Mouse (Mus musculus): ENCODE data around the gene Adcy5. TPM values are rescaled to one million over a fixed set of nuclear protein-coding genes. Genes with fewer than 3 reads are reported as not detected.

The Adcy5 gene
- polyA plus RNA-seq, 2 experiments: 0.10 to 0.32 TPM

- Histone ChIP-seq H3K4me1 (replicated peaks; ENCODE audit: control insufficient read depth in 2 of 2, insufficient read depth in 2 of 2, low read length in 1 of 2) (no peaks in the 10 kb centered on the region), H3K9me3 (ENCODE audit: control insufficient read depth, low read length) (no peaks in the 10 kb centered on the region), H3K9ac (replicated peaks) (no peak overlapping the region), H3K27me3 (ENCODE audit: control insufficient read depth, insufficient read depth, low read length) (no peaks in the 10 kb centered on the region; the same call in 1 of the 2 replicates), H3K4me2 (ENCODE audit: low read depth) (no peak overlapping the region), H3K36me3 (replicated peaks; ENCODE audit: control insufficient read depth, insufficient read depth, low read depth) (no peaks in the 10 kb centered on the region), H3K4me3 (ENCODE audit: insufficient read depth in 1 of 2, low read depth in 2 of 2, low read length in 2 of 2) (no peak overlapping the region), H3K27ac (no peak overlapping the region)
- WGBS (ENCODE audit: insufficient replicate concordance): 59% methylated on average over 6 of the region's 6 CpGs
- ATAC-seq (ENCODE audit: insufficient read depth) (no peak), DNase-seq (ENCODE audit: low read depth in 3 of 3, low spot score in 3 of 3) (no peak)
- TF ChIP-seq CTCF (IDR thresholded peaks at IDR 0.05; ENCODE audit: low read depth) (no peak), EP300 (IDR thresholded peaks at IDR 0.05; ENCODE audit: low read depth) (no peak)
Observed at GRCm38 (mm10) chr16:35278166-35278565, 123.5 kb downstream of the Adcy5 start.

- no peak overlapping the region for H3K4me3 ChIP-seq (ENCODE audit: insufficient read depth in 1 of 2, low read depth in 2 of 2, low read length in 2 of 2)
- no peak overlapping the region for H3K4me2 ChIP-seq (ENCODE audit: low read depth)
Observed at GRCm38 (mm10) chr16:35282456-35282855, 127.8 kb downstream of the Adcy5 start.

DNA sequence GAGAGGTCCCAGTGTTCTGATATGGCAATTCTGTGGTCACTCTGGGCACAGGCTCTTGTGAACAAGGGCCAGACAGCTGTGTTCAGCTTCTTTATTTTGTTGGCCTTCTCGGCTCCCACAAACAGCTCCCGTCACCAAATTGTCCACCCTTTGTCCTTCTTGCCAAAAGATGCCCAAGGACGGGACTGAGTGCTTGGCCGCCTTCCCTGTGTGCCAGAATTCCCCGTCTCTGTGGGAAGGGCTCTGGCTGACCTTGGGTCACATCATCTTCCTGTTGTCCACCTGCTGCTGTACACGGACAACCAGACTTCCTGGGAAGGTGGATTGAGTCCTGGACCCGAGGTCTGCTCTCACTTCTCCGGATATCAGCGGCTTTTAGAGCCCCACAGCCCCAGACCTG is 131.1 kb downstream of the Adcy5 start:
- H3K27ac ChIP-seq: no peak overlapping the region
- no peaks in the 10 kb centered on the region for H3K4me1 ChIP-seq (replicated peaks; ENCODE audit: control insufficient read depth in 2 of 2, insufficient read depth in 2 of 2, low read length in 1 of 2)
- no peak for ATAC-seq (ENCODE audit: insufficient read depth)
- WGBS (ENCODE audit: insufficient replicate concordance): 53% methylated on average over 9 of the region's 9 CpGs
- DNase-seq (ENCODE audit: low read depth in 3 of 3, low spot score in 3 of 3): no peak
- H3K27me3 ChIP-seq (ENCODE audit: control insufficient read depth, insufficient read depth, low read length): no peaks in the 10 kb centered on the region
- no peaks in the 10 kb centered on the region for H3K9me3 ChIP-seq (ENCODE audit: control insufficient read depth, low read length)
- no peaks in the 10 kb centered on the region for H3K36me3 ChIP-seq (replicated peaks; ENCODE audit: control insufficient read depth, insufficient read depth, low read depth)
- no peak for TF ChIP-seq CTCF (IDR thresholded peaks at IDR 0.05; ENCODE audit: low read depth)
- TF ChIP-seq EP300 (IDR thresholded peaks at IDR 0.05; ENCODE audit: low read depth): no peak
- H3K4me3 ChIP-seq (ENCODE audit: insufficient read depth in 1 of 2, low read depth in 2 of 2, low read length in 2 of 2): no peak overlapping the region
- no peak overlapping the region for H3K4me2 ChIP-seq (ENCODE audit: low read depth)
- H3K9ac ChIP-seq (replicated peaks): no peak overlapping the region

More at GRCm38 (mm10) chr16:35282456-35282855, 127.8 kb downstream of the Adcy5 start:
- no peak overlapping the region for H3K27ac ChIP-seq
- H3K9me3 ChIP-seq (ENCODE audit: control insufficient read depth, low read length): no peaks in the 10 kb centered on the region
- TF ChIP-seq CTCF (IDR thresholded peaks at IDR 0.05; ENCODE audit: low read depth): no peak
- TF ChIP-seq EP300 (IDR thresholded peaks at IDR 0.05; ENCODE audit: low read depth): no peak
- no peaks in the 10 kb centered on the region for H3K36me3 ChIP-seq (replicated peaks; ENCODE audit: control insufficient read depth, insufficient read depth, low read depth)
- no peak for ATAC-seq (ENCODE audit: insufficient read depth)
- no peaks in the 10 kb centered on the region for H3K4me1 ChIP-seq (replicated peaks; ENCODE audit: control insufficient read depth in 2 of 2, insufficient read depth in 2 of 2, low read length in 1 of 2)
- DNase-seq (ENCODE audit: low read depth in 3 of 3, low spot score in 3 of 3): no peak
- 71% methylated on average over 2 of the region's 2 CpGs for WGBS (ENCODE audit: insufficient replicate concordance)
- H3K9ac ChIP-seq (replicated peaks): no peak overlapping the region
- no peaks in the 10 kb centered on the region for H3K27me3 ChIP-seq (ENCODE audit: control insufficient read depth, insufficient read depth, low read length)

GRCm38 (mm10) chr16:35287244-35287643 is 132.6 kb downstream of the Adcy5 start:
- no peak overlapping the region for H3K4me2 ChIP-seq (ENCODE audit: low read depth)
- WGBS (ENCODE audit: insufficient replicate concordance): 70% methylated on average over 5 of the region's 5 CpGs
- DNase-seq (ENCODE audit: low read depth in 3 of 3, low spot score in 3 of 3) (no peak), ATAC-seq (ENCODE audit: insufficient read depth) (no peak)
- H3K4me3 ChIP-seq (ENCODE audit: insufficient read depth in 1 of 2, low read depth in 2 of 2, low read length in 2 of 2): no peak overlapping the region
- H3K9ac ChIP-seq (replicated peaks): no peak overlapping the region
- H3K36me3 ChIP-seq (replicated peaks; ENCODE audit: control insufficient read depth, insufficient read depth, low read depth): no peaks in the 10 kb centered on the region
- H3K4me1 ChIP-seq (replicated peaks; ENCODE audit: control insufficient read depth in 2 of 2, insufficient read depth in 2 of 2, low read length in 1 of 2): no peaks in the 10 kb centered on the region
- no peaks in the 10 kb centered on the region for H3K27me3 ChIP-seq (ENCODE audit: control insufficient read depth, insufficient read depth, low read length)
- TF ChIP-seq CTCF (IDR thresholded peaks at IDR 0.05; ENCODE audit: low read depth): no peak
- TF ChIP-seq EP300 (IDR thresholded peaks at IDR 0.05; ENCODE audit: low read depth): no peak
- no peak overlapping the region for H3K27ac ChIP-seq
- no peaks in the 10 kb centered on the region for H3K9me3 ChIP-seq (ENCODE audit: control insufficient read depth, low read length)

DNA sequence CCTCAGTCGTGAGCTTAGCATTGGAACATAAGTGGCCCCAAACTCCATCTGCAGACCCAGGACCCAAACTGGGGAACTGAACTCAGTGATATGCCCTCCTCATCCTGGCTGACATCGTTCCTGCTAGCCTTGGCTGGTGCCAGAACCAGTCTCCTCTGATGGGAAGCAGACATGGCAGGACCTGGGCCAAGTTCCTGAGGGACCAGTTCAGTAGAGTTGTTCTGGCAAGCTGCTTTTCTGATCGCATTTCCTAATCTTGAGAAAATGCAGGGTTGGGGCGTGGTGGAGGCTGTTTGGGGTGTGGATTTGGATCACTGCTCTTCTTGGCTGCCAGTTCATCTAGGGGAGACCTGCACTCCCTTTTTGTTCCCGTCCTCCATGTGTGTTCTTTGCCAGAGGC is 143.1 kb downstream of the Adcy5 start:
- H3K9ac ChIP-seq (replicated peaks): no peak overlapping the region
- no peaks in the 10 kb centered on the region for H3K4me1 ChIP-seq (replicated peaks; ENCODE audit: control insufficient read depth in 2 of 2, insufficient read depth in 2 of 2, low read length in 1 of 2)
- no peak overlapping the region for H3K4me2 ChIP-seq (ENCODE audit: low read depth)
- H3K27me3 ChIP-seq (ENCODE audit: control insufficient read depth, insufficient read depth, low read length): no peaks in the 10 kb centered on the region
- H3K27ac ChIP-seq: no peak overlapping the region
- ATAC-seq (ENCODE audit: insufficient read depth) (no peak), DNase-seq (ENCODE audit: low read depth in 3 of 3, low spot score in 3 of 3) (no peak)
- no peaks in the 10 kb centered on the region for H3K9me3 ChIP-seq (ENCODE audit: control insufficient read depth, low read length)
- WGBS (ENCODE audit: insufficient replicate concordance): 54% methylated on average over 5 of the region's 5 CpGs
- H3K36me3 ChIP-seq (replicated peaks; ENCODE audit: control insufficient read depth, insufficient read depth, low read depth): no peaks in the 10 kb centered on the region
- no peak for TF ChIP-seq CTCF (IDR thresholded peaks at IDR 0.05; ENCODE audit: low read depth)
- no peak for TF ChIP-seq EP300 (IDR thresholded peaks at IDR 0.05; ENCODE audit: low read depth)
- H3K4me3 ChIP-seq (ENCODE audit: insufficient read depth in 1 of 2, low read depth in 2 of 2, low read length in 2 of 2): no peak overlapping the region
